Mouse (Mus musculus) 416B (cell line): ENCODE data around the gene Prdm11.

Source experiments
- DNase-seq: peaks from one replicate; pipeline ENCODE4 v3.0.0; 2011; ENCODE audit warnings: low read depth

Gene Prdm11

DNA sequence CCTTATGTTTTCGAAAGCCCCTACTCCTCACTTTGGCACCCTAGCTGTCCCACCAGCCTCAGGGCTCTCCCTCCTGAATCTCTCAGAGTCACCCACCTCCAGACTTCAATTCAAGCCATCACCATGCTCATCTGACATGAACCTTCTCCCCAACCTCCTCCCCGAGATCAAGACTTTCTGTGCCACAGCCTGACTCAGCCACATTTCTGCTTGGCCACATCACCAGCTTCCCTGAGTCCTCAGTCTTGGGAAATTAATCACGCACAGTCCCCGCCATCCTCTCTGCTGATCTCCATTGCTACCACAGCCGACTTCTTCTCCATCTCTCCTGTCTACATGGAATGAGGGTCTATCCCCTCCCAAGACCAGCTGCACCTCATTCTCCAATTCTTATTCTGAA lies 34.5 kb downstream of the Prdm11 start:
- DNase-seq = no peak

DNA sequence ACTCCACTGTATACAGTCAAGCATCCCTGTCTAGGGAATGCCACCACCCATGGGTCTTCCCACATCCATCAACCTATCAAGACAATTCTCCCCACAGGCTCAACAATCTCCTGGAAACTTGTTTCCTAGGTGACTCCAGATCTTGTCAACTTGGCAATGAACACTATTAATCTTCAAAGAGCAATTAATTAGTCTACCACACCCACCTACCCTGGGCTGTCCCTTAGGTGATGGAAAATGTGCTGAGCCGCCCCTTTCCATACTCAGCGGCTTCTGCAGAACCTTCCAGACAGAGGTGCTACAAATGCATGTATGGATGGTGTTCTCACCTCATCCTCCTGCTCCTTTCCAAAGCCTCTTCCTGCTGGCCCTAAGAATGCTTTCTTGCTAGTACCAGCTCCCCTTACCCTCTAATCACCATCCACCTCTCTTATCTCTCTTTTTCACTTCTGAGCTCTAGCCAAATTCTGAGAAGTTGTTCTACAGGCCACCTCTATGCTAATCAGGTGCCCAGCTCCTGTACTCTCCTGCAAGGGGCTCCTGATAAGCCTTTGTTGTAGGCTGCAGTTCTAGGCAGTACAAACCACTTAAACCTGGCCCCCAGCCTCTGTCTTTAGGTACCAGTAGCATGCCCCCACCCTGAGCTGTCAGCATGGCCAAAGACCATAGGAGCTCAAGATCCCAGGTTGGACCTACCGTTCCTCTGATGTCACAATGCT lies 37.8 kb downstream of the Prdm11 start:
- DNase-seq = no peak

DNA sequence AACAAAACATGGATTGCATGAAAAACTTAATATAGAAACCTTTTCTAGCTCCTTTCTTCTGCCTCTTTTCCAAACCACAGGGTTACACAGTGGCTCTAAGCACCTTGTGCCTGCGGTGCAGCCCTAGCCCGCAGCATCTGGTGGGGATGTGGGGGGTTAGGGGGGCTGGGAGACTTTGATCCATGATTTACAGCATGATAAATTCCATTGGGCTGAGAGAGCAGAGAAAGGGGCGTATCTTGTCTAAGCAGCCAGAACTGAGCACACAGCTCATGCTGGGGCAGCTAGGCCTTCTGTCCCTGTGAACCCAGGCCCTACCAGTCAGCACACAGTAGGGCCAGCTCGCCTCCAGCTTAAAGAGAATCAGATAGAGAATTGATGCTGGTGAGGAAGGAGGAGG lies 40.9 kb downstream of the Prdm11 start:
- no peak for DNase-seq

DNA sequence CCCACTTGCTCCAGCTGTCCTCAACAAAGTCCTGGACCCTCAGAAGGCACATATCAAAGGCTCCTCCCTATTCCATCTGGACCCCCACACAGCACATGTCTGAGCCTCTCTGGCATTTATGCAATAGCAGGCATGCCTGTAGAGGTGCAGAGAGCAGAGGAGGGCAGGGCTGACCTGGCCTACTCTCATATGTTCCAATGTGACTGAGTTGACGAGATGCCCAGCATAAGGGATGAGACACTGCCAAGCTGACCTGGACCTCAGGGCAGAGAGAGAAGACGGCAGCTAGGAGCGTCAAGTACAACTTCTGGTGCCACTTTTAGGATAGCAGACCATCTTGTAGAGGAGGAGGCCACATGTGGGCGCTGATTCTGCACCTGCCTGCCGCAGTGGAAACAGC lies 54.0 kb downstream of the Prdm11 start:
- no peak for DNase-seq

DNA sequence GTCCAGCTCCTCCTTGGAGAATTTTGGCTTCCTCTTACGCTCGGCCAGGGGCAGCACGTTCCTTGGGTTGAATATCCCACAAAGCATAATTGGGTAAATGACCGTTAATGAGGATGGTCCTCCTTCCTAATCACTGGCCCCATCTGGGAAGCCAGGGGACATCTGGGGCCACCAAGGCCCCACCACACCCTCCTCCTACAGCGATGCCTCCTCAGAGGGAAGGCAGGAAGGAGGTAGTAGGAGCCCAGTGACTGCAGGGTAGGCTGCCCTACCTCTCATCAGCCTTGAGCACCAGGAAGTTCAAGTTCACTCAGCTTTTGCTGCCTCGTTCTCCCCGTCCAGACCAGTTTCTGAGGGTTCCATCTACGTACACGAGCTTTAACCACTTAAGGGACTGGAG lies 56.4 kb downstream of the Prdm11 start:
- DNase-seq = no peak

DNA sequence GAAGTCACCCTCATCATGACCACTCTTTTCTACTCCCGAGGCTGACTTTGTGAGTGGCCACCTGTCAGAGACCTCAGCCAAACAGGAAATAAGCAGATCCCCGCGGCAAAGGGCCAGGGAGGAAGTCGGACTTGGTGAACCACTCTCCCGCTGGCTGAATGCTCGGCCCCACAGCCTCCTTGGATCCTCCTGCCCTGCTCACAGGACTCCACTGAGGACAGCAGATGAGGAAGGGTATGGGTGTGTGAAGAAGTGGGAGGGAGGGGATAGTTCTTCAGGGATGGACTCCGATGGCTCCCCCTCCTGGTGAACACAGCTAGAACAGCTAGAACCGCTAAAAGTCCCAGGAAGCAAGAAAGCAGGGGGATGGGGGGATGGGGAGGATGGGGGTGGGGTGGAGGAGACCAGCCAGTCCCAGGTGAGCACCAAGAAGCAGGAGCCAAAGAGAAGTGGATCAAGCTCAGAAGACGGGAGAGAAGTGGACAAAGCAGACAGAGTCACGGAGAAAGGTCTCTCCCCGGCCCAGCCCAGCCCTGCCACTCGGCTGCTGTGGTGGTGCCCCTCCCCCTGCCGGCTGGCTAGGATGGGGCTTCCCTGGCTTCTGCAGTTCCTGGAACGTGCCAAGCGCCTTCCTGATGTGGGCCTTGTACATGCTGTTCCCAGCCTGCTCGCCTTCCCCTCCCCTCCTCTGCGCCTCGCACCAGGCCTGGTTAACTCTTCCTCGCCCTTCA lies 57.9 kb downstream of the Prdm11 start:
- DNase-seq = peak; percentile 39

DNA sequence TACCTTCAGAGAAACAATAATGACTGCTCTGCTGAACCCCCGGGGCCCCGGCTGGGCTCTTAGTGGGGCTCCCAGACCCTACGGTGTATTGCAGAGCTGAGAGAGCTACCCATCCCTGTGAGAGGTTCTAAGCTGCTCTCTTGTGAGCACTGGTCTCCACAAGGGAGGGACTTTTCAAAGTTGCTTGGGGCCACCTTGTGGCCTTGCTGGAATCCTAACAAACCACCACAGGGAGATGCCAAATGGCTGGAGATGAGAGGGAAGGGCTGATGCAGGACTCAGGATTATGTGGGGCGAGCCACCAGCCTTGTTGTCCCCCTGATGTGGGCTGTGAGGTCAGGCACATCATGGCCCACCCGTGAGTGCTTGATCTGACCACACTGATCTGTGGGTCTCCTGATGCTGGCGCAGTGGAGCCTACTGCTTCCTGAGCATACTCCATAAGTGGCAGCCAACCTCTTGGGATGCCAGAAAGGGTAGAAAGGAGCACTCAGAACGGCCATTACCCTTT lies 58.8 kb downstream of the Prdm11 start:
- no peak for DNase-seq

DNA sequence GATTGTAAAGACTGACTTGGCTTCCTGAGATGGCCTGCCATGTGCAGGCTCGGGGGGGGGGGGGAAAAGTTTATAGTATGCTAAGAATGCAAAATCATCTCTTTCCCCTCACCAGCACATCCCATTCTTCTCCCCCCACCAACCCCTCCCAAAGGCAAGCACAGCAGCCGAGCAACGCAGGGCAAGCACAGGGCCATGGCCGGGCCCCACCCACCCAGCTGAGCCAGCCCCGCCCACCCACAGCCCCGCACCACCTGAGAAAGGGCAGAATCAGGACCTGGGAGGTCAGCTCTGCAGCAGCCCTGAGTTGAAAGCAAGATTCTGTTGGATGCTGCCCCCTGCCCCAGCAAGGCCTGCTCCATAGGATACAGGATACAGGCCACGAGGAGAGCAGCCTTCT lies 60.4 kb downstream of the Prdm11 start:
- no peak for DNase-seq

DNA sequence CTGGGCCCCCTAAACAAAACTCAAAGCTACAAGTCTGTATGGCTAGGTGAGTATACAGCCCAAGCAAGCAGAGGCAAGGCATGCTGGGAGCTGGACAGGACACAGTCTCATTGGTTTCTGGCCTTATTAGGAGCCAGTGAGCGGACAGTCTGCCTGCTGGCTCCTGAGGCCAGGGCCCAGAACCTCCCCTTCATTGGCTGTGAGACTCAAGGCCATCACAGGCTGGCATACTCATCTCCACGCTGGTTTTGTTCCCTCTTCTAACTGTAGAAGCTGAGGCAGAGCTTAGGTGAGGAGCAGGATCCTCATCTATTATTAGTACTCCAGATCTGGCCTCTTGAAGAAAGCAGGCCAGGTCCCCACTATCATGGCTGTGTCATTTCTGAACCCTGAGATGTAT lies 60.8 kb downstream of the Prdm11 start:
- no peak for DNase-seq

DNA sequence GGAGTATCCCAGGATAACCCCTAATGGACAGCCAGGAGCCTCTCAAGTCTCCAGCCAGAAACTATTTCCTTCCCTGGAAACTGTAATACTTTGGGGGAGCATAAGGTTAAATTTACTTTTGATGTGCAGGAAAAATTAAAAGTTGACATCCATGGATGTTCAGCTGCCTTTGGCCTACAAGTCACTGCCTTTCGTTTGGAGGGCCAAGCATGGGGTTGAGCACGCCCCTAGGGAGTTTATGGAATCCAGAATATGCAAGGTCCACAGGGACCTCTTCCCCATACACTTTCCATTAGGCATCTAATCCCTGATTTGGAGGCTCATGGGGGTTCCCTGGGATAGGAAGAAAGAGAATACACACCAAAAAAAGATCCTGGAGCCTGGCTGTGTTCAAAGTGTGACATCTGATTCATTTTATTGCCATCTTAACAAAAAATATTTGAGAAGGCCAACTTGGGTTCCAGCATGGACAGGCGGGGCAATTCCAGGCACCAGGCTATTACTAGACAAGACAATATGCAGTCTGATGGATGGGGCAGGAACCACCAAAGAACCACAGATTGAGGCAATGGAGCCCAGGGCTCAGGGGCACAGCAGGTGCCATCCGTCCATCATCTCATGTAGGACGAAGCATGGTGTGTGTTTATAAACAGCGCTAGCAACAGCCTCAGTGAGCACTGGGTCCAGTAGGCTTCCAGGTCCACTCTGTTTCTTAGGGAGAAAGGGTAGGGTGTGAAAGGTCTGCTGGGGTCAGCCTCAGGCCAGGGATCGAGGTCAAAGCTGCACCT lies 61.5 kb downstream of the Prdm11 start:
- DNase-seq = no peak

DNA sequence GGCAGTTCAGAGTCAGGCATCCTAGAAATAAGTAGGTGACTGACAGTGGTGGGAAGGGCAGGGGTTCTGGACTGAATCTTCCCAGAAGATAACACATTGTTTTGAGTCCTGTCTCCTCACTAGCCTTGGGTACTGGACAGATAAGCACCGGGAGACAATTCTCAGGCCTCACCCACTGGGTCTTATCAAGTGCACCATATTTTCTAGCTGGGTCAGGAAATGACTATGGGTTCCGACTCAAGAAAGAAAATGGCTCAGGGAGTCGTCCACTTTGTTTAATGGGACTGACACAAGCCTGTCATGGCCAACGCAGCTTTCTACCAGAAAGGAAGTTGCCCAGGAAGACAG lies 62.7 kb downstream of the Prdm11 start:
- peak; percentile 83 for DNase-seq

DNA sequence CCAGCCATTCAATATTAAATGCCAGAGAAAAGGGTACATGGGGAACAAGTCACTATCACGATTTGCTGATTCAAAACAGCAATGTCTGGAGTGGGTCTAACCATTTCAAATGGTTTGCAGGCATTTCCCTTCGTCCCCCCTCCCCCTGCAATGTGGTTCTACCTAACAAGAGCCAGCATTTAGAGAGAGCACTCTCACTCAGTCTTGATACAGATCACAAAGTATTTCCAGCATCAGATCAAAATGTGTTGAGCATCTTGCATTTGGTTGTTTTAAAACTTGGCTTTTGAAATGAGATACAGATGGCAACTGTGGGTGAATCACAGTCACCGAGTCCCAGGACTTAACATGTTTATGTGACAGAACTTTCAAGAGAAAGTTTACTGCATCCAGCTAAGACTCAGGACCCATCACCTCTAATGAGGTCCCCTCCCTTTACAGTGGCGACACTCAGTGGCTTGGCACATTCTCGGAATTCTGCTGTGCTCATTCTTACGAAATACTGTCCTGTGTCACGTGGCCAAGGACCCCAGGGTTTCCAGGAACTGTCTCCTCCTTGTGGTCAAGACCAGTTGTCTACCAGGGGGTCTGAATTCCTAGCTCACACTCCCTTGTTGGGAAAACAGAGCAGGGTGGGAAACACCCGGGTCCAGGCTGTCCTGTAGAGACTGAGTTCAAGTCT lies 63.2 kb downstream of the Prdm11 start:
- DNase-seq = peak; percentile 69

DNA sequence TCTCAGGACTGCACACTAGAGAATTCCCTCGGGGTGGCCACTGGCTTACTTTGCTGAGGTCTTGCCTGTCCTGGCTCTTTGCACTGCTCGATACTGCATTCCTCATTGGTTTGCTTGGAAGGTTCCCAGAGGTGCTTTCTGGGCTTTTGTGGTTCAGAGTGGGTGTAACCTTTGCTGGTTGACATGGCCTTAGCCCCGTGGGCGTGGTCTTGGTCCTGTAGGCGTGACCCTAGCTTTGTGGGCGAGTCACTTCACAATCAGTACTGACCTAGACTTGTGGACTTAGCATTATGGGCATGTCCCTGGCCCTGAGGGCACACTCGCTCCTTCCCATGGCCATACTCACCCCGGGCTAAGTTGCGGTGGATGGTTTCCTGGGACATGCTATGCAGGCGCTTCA lies 65.8 kb downstream of the Prdm11 start:
- DNase-seq = peak; percentile 15

DNA sequence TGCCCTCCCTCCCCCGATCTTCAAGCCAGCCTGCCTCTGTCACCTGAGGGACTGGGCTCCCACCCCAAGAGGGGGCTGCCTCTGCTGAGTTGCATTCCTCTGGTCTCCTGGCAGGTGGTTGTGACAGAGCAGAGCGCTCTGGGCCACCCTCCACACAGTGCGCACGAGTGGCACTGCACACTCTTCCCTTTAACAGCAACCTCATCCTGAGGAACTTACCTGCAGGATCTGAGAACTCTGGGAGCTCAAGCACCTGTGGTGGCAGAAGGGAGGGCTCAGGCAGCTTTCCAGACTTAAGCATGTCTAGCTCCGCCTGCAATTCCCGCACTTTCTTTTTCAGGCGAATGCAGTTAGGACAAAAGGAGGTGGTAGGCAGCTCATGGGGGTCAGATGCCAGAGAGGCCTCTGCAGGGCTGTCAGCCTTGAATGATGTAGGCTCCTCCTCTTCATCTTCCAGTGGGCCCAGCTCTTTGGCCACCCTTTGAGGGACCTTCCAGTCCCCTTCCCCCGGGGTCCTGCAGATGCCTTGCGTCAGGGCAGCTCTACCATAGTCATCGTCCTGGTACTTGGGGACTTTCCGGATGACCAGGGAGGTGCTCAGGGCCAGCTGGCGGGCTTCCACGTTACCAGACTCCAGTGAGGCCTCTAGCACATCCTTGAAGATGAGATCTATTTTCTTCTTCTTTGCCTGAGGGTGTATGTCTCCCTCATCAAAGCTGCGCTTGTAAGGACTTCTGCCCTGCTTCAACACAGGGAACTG lies 70.8 kb downstream of the Prdm11 start:
- DNase-seq = no peak

DNA sequence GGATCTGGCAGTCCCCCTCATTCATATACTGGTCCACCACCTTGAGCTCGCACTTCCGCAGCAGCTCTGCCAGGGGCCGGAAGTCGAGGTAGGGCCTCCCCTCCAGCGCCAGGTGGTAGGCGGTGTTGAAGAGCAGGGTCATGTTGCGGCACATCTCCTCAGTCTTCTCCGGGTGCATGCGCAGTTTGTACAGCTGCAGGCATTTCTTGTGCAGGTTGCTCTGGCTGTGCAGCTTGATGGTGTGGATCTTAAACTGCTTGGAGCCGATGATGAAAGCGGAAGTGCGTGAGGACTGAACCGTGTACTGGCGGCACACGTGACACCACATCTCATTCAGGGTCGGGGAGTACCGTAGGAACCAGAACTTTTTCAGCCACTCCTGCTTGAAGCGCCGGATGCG lies 72.3 kb downstream of the Prdm11 start:
- no peak for DNase-seq

DNA sequence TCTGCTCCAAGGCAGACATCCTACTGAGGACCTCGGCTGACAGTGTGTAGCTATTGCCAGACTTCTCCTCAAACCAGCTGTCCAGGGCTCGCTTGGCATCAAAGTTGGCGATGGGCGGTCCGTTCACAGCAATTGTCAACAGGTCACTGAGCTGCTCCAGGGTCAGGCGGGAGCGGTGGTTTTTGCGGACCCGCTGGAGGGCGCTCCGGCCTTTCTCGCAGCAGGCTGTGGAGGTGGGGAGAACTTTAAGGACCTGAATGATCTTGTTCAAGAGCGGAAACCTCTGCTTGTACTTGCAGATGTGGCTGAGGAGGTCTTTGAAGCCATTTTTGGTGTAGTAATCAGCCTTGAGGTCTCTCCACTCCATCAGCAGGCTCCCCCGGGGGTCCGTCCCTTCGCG lies 73.9 kb downstream of the Prdm11 start:
- no peak for DNase-seq

DNA sequence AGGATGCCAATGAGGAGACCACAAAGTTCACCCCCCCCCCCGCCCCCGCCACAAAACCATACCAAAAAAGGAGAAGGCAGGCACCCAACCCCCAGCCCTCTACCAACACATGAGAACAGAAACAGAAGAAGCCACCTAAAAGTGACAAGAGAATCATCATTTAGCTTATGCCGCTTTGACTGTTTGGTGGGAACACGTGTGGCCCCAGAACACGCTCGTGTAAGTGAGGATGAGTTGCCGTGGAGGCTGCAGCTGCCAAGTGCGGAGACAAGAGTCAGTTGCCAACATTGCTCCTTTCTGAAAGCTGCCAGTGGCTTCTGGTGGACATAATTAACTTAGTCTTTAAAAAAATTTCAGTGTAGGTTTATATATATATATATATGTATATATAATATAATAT lies 74.4 kb downstream of the Prdm11 start:
- no peak for DNase-seq

DNA sequence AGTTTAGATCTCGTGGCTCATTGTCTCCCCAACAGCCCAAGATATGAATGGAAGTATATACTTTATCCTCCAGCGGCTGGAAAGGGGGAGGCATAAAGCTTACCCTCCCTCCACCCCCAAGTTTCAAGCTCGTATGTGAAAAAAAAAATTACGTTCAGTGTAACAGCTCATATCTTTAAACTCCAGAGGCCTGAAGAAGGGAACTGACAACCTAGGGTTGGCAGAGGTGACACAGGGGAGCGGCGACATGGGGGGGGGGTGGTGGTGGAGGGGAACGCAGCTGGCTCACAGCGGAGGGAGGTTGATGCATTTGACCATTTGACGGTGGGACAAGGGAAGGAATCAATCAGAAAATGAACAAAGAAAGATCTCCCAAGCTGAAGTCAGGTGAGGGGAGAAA lies 74.9 kb downstream of the Prdm11 start:
- DNase-seq = no peak

DNA sequence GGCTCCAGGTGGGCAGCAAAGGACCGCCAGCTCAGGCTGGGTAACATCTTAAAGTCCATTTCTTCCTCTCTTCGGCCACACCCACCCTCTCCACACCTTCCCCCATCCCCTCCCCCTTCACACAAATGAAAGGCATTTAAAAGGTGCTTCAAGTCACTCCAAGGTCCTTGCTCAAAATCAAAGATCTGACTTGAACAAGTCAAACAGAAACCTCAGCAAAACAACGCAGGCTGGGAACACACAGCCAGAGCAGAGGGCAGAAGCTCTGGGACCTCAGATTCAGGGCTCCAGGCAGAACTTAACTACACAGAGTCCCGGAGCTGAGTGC lies 78.2 kb downstream of the Prdm11 start:
- DNase-seq = no peak

DNA sequence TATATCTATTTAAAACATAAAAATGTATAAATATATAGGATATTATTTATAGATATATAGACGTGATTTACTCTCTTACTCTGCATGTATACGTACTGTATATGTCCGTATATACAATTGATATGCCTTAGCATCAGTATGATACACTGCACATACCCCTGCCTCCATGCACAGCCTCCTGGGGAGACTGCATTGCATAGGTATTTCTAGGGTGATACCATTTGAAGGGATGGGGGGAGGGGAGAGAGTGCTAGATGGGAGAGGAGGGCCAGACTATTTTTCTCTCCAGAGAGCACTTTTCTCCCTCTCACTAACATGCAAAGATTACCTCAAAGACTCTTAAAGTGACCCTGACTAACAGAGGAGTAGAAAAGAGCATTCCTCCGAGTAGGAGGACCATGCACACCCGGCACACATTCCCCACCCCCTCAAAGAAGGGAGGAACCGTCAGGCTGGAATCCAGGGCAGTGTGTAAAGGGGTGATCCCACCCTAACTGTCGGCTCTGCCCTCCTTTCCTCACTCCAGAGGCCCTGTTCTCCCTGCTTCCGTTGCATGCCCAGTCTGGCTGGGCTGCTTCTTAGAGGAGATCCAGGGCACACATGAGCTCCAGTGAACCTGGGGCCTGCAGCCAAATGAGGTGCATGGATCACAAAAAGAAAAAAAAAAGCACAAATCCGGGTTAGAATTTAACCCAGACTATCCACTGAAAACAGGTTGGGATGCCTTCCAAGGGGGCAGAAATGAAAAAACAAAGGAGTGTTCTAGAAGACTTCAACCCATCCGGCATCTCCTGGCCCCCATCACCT lies 78.7 kb downstream of the Prdm11 start:
- DNase-seq = no peak

DNA sequence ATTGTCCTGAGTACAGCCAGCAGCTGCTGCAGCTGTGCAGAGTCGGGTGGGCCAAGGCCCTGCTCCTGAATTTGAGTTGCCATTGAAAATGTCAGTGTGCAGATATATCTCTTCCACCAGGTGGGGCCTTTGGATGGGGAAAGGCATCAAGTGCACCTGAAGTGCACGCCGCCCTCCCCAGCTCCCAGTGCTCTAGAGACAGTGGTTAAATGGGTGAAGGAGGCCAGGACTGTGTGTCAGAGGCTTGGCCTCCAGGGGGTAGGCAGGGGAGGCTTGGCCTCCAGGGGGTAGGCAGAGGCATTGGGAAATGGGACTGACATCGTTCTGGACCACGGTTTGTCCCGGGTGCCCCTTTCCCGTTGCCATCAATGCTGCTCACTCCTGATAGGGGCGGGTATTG lies 79.7 kb downstream of the Prdm11 start:
- DNase-seq = no peak
